Mouse (Mus musculus): ENCODE data around the gene Orm2.

Gene Orm2

DNA sequence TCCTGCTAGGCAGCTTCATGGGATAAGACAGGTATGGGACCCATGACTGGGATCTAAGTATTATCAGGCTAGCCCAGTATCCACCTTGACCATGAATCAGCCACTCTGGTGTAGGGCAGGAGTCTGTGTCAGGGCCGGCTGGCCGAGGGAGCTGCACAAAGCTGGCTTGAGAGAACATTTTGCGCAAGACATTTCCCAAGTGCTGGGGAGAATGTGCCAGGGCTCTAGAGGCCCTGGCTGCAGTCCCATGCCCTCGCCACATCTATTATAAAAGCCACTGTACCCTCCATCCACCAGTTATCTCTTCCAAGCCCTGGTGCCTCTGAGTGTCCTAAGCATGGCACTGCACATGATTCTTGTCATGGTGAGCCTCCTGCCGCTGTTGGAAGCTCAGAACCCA is at the start of gene Orm2:
TSS of gene Orm2 (plus strand) at position 300 of the 400 bp plus-strand sequence.
- no peak for DNase-seq

- peak in 1 of 2 experiments; percentile 19 for DNase-seq
These were observed 48.2 kb upstream of the Orm2 start for GRCm38 (mm10) chr4:63314063-63314462.

GRCm38 (mm10) chr4:63316076-63316746 is 46.0 kb upstream of the Orm2 start:
- DNase-seq, result peak; percentile 14 to 59

DNA sequence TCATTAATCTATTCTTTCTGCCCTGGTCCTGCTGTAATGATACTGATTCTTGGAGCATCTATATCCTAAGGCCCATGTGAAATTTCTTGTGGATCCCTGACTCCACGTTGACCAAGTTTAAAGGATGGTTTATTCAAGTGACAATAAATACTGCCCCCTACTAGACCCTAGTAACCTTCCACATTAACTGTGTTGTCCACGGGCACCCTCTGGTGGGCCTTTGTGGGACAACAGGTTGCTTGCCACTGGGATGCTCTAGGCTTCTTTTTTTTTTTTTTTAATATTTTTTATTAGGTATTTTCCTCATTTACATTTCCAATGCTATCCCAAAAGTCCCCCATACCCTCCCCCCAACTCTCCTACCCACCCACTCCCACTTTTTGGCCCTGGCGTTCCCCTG is 42.7 kb upstream of the Orm2 start:
- DNase-seq, result peak; percentile 66 to 82

GRCm38 (mm10) chr4:63323275-63323815 is 38.9 kb upstream of the Orm2 start:
- DNase-seq, result peak in 1 of 2 experiments; percentile 37

- no peak for DNase-seq
These were observed 28.8 kb upstream of the Orm2 start for GRCm38 (mm10) chr4:63333403-63333802.

DNA sequence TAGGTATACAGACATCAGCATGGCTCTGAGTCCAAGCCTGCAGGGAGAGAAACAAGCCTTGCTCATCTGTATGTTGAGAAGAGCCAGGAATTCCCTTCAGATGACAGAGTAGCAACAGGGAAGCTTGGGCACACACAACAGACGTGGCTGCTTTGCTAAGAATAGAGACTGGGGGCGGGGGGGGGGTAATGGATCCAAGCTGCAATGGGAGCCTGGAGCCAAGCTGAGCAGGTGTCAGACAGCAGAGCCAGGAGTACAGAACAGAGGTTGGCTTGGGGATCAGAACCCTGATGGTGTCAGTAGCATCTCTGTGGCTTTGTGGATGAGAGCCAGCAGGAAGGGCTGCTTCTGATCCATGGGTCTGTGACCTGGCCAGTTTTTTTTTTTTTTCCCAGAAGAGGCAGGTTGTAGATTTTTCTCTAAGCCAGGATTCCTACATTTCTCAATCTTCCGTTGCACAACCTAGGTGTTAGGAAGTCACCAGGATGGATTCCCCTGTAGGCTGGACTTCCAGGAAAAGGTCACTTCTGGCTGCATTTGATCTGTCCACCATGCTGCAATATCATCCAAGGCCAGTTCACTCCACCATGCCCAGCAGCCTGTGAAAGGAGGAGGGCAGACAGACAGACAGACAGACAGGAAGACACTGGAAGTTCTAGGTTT is 23.7 kb upstream of the Orm2 start:
- peak in 1 of 2 experiments; percentile 15 for DNase-seq

DNA sequence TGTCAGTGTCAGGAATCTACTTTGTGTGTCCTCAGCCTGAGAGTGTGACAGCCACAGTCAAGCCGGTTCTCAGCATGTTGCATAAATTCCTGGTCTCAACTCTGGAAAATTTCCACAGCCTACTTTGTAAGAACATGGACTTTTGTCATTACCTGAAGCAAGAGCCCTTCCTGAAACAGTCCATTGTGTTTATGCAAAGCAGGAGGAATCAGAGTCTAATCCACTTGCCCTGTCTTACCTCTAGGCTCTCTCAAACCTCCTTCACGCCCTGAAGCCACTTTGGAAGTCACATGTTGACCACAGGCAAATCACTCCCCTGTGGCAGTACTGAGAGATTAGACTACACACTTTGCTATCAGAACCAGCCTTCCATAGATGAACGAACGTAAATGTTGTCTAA is 19.8 kb upstream of the Orm2 start:
- DNase-seq, result peak in 1 of 2 experiments; percentile 2

GRCm38 (mm10) chr4:63343608-63344007 is 18.6 kb upstream of the Orm2 start:
- DNase-seq, result peak in 1 of 2 experiments; percentile 17

- peak in 1 of 2 experiments; percentile 32 for DNase-seq
These were observed 18.0 kb upstream of the Orm2 start, which contains the start of gene Orm1 for GRCm38 (mm10) chr4:63344295-63344694. Gene Orm1, plus strand, starts transcription at chr4:63344560.

GRCm38 (mm10) chr4:63345261-63345660 is 17.0 kb upstream of the Orm2 start:
- peak in 1 of 2 experiments; percentile 9 for DNase-seq

DNA sequence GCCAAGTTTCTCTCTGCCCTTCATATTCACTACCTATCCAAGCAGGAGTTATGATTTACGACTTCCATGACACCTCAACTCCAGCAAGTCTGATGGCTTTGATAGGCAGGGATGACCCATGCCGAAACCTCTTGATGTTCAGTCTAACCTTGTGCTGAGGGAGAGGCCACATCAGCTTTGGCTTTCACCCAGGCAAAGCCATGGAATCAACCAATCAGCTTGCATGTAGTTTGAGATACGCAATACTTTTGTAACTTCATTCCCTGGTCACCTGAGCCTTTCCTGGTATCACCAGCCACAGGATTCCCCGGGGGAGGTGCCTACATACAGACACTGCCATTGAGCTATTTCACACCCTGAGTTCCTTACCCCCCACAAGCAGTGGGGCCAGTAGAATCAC is 15.6 kb upstream of the Orm2 start:
- no peak for DNase-seq

- DNase-seq, result no peak
These were observed 13.7 kb upstream of the Orm2 start for GRCm38 (mm10) chr4:63348524-63348923.

- no peak for DNase-seq
These were observed 6.2 kb upstream of the Orm2 start, which contains the start of gene Orm3 for GRCm38 (mm10) chr4:63355877-63356665. Gene Orm3, plus strand, starts transcription at chr4:63356162.

DNA sequence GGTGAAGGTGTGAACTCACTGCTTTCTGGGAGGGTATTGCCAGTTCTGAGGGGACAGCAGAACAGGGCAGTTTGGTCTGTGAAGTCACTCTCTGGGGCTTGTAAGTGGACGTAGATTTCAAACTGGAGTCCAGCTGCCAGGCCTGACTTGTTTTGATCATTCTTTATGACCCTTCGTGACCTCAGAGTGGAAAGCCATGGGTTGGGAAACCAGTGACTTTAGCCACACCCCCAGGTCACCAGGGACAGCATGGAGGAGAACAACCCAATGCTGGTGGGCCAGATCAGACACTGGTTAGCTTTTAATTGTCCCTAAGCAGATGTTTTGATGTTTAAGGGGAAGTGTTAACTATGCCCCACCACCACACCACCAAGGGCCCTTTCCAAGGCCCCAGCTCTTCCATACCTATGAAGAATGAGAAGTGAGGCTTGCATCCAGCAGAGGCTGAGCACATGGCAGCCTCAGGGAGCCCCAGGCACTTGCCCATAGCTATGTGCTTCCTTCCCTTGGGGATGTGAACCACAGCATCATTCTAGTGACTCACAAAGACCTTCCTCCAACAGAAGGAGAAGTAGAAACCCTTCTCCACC is 5.2 kb upstream of the Orm2 start:
- no peak for DNase-seq

GRCm38 (mm10) chr4:63359861-63360260 is 2.4 kb upstream of the Orm2 start:
- DNase-seq, result no peak

DNA sequence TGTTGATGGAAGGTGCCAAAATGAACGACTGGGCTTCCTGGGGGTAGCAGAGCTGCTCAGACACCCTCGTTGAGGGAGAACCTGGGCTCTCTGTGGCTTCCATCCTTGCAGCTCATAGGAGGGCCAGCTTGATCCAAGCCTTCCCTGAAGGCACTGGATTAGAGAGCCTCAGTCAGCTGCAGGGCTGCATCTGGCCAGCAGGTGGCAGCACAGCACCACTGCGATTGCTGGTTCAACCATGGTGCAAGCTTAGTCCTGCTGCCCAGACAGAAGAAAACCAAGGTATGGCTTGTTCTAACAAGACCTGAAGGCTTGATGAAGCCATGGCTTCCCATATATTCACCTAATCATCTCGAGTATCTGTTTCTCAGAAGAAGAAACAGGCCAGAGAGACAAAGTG is 6.3 kb downstream of the Orm2 start:
- peak; percentile 81 to 93 for DNase-seq

DNA sequence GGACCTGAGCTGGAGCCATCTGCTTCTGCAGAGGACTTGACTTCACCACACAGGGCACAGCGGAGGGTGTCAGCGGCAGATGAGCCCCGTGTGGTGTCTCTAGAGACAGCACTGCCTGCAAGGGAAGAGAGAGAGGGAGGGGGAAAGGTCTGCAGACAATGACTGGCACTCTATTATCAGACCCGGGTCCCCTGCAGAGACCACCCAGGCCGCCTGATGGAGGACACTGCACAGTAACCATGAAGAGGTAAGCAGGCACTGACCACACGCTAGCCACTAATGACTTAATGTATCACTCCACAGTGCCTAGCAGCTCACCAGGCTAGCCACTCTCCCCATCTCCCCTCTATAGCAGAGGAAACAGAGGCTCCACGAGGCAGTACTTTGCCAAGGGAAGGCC is 8.6 kb downstream of the Orm2 start:
- DNase-seq, result no peak

- DNase-seq, result peak in 1 of 2 experiments; percentile 50
These were observed 9.6 kb downstream of the Orm2 start for GRCm38 (mm10) chr4:63371890-63372289.

GRCm38 (mm10) chr4:63373404-63373803 is 11.2 kb downstream of the Orm2 start:
- no peak for DNase-seq

- DNase-seq, result no peak
These were observed 12.1 kb downstream of the Orm2 start for GRCm38 (mm10) chr4:63374331-63374730.

- no peak for DNase-seq
These were observed 13.1 kb downstream of the Orm2 start for GRCm38 (mm10) chr4:63375367-63375766.

DNA sequence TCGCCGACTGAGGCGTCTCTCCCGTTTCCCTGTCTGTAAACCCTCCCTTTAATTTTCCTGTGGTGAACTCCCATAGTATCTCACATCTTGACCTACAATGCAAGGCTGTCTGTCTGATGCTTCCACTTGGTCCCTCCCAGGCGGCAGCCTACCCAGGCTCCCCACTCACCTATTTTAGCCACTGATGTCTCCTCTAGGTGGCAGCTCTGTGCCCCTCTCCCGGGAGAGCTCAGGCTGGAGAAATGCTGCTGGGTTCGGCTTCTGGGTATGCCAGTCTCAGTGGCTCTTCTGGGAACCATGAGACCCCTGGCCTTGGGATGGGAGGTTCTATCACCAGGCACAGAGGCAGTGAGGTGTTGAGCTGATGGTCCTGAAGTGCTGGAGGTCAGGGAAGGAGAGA is 15.2 kb downstream of the Orm2 start:
- DNase-seq, result peak in 1 of 2 experiments; percentile 12
